Mouse (Mus musculus) heart, embryonic 13.5 days (tissue): Measurements from ENCODE around the gene Per3. TPM values are rescaled to one million over a fixed set of nuclear protein-coding genes. Genes with fewer than 3 reads are reported as not detected.

Experiments
- ATAC-seq: fragments of 200-750 bp; cut with Nextera tagmentation; 2 replicates; pipeline ENCODE4 v1.8.0; 2017; ENCODE audit warnings: moderate TSS enrichment; ENCODE audit not compliant: insufficient number of reproducible peaks, low FRiP score, low TSS enrichment; ENCODE audit errors: extremely low read depth
- H3K27ac ChIP-seq: fragments of 300-500 bp; sonication (generic); replicated peaks from 2 replicates; pipeline ENCODE4 v1.5.1; 2015; ENCODE audit warnings: moderate library complexity, mild to moderate bottlenecking, inconsistent platforms
- H3K27me3 ChIP-seq: fragments of 300-500 bp; sonication (generic); replicated peaks from 2 replicates; pipeline ENCODE4 v1.6.1; 2015; ENCODE audit warnings: mild to moderate bottlenecking, inconsistent platforms
- H3K36me3 ChIP-seq: fragments of 300-500 bp; sonication (generic); 2 replicates; pipeline ENCODE4 v1.6.1; 2015; ENCODE audit warnings: mild to moderate bottlenecking, inconsistent platforms
- H3K4me1 ChIP-seq: fragments of 300-500 bp; sonication (generic); 2 replicates; pipeline ENCODE4 v1.6.1; 2015; ENCODE audit warnings: inconsistent platforms
- H3K4me2 ChIP-seq: fragments of 300-500 bp; sonication (generic); 2 replicates; pipeline ENCODE4 v1.6.1; 2015; ENCODE audit warnings: inconsistent platforms, mild to moderate bottlenecking, moderate library complexity
- H3K4me3 ChIP-seq: fragments of 300-500 bp; sonication (generic); 2 replicates; pipeline ENCODE4 v1.5.1; 2015; ENCODE audit warnings: moderate library complexity, mild to moderate bottlenecking, inconsistent platforms
- H3K9ac ChIP-seq: fragments of 300-500 bp; sonication (generic); 2 replicates; pipeline ENCODE4 v1.6.1; 2015; ENCODE audit warnings: inconsistent platforms, mild to moderate bottlenecking, moderate library complexity
- H3K9me3 ChIP-seq: fragments of 300-500 bp; sonication (generic); 2 replicates; pipeline ENCODE4 v1.6.1; 2016; ENCODE audit warnings: inconsistent platforms
- WGBS: fragments of 180-500 bp; shearing (Covaris S2); methylation state at CpG from one replicate; pipeline ENCODE4 v1.1.7; 2015; ENCODE audit warnings: mixed read lengths; 5-methylcytosine and 5-hydroxymethylcytosine counted together
- polyA plus RNA-seq: library from polyadenylated mRNA; unstranded; fragments of >200 nt; fragmentation: Nextera tagmentation; extraction: Ambion mirVana; gene quantifications from 2 replicates; pipeline ENCODE4 v1.2.1, GENCODE M21; 2015

Gene Per3
- polyA plus RNA-seq, result 7.6 and 8.3 TPM in 2 replicates

DNA sequence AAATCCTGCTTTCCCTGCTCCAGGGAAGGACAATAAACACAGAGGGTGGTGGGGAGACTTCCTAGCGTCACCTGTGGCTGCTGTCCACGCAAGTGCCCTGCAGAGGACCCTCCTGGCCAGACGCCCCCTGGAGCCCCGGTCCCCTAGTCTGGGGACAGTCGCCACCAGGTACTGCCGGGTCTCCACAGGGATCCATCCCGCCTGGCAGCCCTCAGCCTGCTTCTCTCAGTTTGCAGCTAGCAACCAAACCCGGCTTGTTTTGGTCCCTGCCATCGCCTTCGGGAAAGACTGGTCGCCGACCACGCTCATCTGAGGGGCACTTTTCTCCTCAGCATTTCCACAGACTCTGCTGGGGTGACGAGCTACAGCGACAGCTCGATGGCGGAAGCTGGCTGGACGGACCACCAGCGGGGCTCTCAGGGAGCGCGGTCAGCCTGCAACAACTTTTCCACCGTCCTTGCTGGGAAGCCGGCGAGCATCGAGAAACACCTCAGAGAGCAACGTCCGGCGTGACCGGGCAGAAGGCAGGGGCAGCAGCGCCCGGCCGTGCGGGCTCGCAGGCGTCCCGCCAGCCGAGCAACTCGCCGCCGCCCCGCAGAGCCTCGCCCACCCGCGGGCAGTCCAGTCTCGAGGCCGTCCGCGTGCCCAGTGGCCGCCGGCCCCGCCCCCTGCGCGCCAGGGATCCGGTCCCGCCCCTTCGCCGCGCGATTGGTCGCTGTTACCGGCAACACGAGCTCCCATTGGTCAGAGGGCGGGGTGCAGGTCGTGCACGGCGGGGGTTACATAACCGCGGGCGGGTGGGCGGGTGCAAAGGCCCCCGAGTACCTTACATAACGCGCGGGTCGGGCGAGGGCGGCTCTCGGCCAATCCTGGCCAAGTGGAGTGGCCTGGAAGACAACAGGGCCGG lies at the start of gene Per3:
Gene Per3 (minus strand): TSS at position 629 of the 907 bp plus-strand sequence.
- Histone ChIP-seq H3K9ac (peak within 1 kb of the TSS; percentile 89), H3K4me1 (peaks cover 23% of the 10 kb centered on the region), H3K4me3 (peak within 1 kb of the TSS; percentile 71), H3K27me3 (no peaks in the 10 kb centered on the region), H3K36me3 (peaks cover 36% of the 10 kb centered on the region), H3K9me3 (no peaks in the 10 kb centered on the region), H3K4me2 (peak within 1 kb of the TSS; percentile 99), H3K27ac (peak within 1 kb of the TSS; percentile 75)
- ATAC-seq, result peak; percentile 99
- WGBS, result under 1% methylated on average over 68 of the region's 79 CpGs

DNA sequence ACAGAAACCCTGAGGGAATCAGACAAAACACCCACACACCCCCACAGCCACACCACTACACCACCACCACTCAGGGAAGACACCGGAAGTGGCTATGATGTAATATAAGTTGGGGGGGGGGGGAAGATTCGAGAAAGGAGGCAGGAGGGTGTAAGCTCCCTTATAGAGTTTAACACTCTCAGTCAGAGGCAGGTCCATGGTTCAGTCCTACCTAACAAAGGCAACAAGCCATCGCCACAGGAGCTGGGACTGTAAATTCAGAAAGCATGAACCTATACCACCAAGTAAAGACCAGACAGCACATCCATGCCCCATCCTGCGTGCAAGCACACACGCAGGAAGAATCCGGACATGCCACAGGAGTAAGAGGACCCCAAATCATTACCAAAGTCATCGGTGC lies 44.8 kb upstream of the Per3 start, which contains the start of gene Gm13090:
Gene Gm13090 (plus strand): TSS at position 301 of the 400 bp plus-strand sequence.
- no peak for ATAC-seq
- H3K27me3 ChIP-seq, result no peaks in the 10 kb centered on the region
- H3K9ac ChIP-seq, result peak within 1 kb of the TSS; percentile 41
- H3K4me2 ChIP-seq, result peak within 1 kb of the TSS; percentile 18
- H3K36me3 ChIP-seq, result peaks cover 44% of the 10 kb centered on the region
- peaks cover 67% of the 10 kb centered on the region for H3K4me1 ChIP-seq
- H3K4me3 ChIP-seq, result no peak within 1 kb of the TSS
- peak within 1 kb of the TSS; percentile 54 for H3K27ac ChIP-seq
- H3K9me3 ChIP-seq, result no peaks in the 10 kb centered on the region
- WGBS, result 74% methylated on average over 7 of the region's 7 CpGs

DNA sequence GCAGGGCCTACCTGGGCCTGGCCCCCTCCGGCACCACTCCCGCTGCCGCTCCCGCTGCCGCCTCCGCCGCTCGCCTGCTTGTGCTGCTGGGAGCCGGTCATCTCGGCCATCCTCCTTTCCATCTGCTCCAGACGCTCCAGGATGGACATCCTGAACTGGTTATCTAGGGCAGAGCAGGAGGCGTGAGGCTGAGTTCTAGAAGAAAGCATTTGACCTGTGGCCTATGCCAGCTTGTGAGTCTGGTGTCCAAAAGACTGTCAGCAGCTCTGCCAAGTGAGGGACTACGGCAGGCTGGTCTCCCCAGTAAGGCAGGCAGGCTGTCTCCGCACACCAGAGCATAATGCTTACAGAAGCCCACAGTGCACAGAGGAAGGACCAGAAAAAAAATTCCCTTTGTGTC lies 44.4 kb upstream of the Per3 start:
- ATAC-seq, result no peak
- H3K36me3 ChIP-seq, result peaks cover 42% of the 10 kb centered on the region
- peaks cover 67% of the 10 kb centered on the region for H3K4me1 ChIP-seq
- 78% methylated on average over 14 of the region's 14 CpGs for WGBS
- no peak overlapping the region for H3K4me2 ChIP-seq
- peak overlapping the region; percentile 54 for H3K27ac ChIP-seq
- no peaks in the 10 kb centered on the region for H3K9me3 ChIP-seq
- H3K27me3 ChIP-seq, result no peaks in the 10 kb centered on the region
- peak overlapping the region; percentile 2; the same call in 1 of the 2 replicates for H3K9ac ChIP-seq
- H3K4me3 ChIP-seq, result no peak overlapping the region

DNA sequence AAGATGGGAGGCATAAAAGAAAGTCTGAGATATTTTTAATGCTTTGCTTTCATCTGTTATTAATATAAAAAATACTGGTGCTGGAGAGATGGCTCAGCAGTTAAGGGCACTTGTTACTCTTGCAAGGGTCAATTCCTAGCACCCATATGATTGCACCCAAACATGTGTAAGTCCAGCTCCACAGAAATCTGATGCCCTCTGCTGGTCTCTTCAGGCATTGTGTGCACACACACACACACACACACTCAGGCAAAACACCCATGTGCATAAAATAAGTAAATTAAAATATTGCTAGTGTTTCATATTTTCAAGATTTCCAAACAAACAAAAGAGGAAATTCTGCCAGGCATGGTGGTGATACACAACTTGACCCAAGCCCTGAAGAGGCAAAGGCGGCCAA lies 42.9 kb upstream of the Per3 start:
- Histone ChIP-seq H3K27ac (no peak overlapping the region), H3K4me1 (peaks cover 74% of the 10 kb centered on the region), H3K4me3 (no peak overlapping the region), H3K4me2 (no peak overlapping the region), H3K36me3 (peaks cover 51% of the 10 kb centered on the region), H3K9ac (no peak overlapping the region), H3K9me3 (no peaks in the 10 kb centered on the region), H3K27me3 (no peaks in the 10 kb centered on the region)
- no peak for ATAC-seq
- WGBS, result 94% methylated on average over 1 of the region's 1 CpGs

DNA sequence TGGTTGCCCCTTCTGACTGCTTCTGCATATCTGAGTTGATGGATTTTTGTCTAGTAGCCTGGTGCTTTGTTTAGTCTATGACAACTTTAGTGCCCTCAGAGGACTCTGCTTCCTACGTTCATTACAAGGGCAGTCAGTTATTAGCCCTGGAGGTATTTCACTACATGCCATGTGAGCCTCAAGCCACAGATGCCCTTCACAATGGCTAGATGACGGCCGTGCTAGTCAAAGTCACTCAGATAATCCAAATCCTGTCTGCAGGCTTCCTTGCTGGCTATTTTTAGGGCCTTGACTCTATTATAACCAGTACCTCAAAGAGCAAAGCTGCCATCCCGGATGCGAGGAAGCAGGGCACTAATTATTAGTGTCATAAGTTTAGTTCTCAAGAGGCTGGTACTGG lies 38.6 kb upstream of the Per3 start:
- 0 out of 2 replicates have a peak overlapping the region, but pooled peaks have one; percentile 35 for H3K9ac ChIP-seq
- peaks cover 41% of the 10 kb centered on the region for H3K4me1 ChIP-seq
- 0 out of 2 replicates have a peak, but pooled peaks cover 2% of the 10 kb centered on the region for H3K27me3 ChIP-seq
- no peak overlapping the region for H3K4me3 ChIP-seq
- H3K9me3 ChIP-seq, result no peaks in the 10 kb centered on the region
- peak overlapping the region; percentile 7; the same call in 1 of the 2 replicates for H3K4me2 ChIP-seq
- peak; percentile 20; the same call in 1 of the 2 replicates for ATAC-seq
- peaks cover 84% of the 10 kb centered on the region for H3K36me3 ChIP-seq
- H3K27ac ChIP-seq, result peak overlapping the region; percentile 90
- 42% methylated on average over 5 of the region's 5 CpGs for WGBS

DNA sequence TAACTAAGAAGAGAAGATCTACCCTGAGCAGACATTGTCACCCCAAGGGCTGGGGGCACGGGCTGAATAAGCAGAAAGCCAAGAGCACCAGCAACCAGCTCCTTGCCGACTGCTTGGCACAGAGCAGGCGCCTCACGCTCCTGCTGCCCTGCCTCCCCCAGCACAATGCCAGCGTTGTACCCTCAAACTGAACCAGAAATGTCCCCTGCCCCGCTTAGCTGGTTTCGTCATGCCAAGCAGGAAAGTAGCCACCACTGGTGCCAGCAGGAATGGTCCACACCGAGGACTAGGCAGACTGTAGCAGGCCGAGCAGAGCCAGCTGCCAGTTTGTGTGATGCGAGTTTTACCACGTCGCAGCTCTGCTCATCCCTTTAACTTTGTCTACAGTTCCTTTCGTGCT lies 37.5 kb upstream of the Per3 start:
- H3K36me3 ChIP-seq, result peaks cover 84% of the 10 kb centered on the region
- H3K9ac ChIP-seq, result peak overlapping the region; percentile 8; the same call in 1 of the 2 replicates
- H3K4me2 ChIP-seq, result no peak overlapping the region
- no peaks in the 10 kb centered on the region for H3K9me3 ChIP-seq
- H3K4me1 ChIP-seq, result peaks cover 40% of the 10 kb centered on the region
- WGBS, result 83% methylated on average over 13 of the region's 13 CpGs
- H3K4me3 ChIP-seq, result no peak overlapping the region
- 0 out of 2 replicates have a peak, but pooled peaks cover 2% of the 10 kb centered on the region for H3K27me3 ChIP-seq
- no peak for ATAC-seq
- H3K27ac ChIP-seq, result peak overlapping the region; percentile 90

DNA sequence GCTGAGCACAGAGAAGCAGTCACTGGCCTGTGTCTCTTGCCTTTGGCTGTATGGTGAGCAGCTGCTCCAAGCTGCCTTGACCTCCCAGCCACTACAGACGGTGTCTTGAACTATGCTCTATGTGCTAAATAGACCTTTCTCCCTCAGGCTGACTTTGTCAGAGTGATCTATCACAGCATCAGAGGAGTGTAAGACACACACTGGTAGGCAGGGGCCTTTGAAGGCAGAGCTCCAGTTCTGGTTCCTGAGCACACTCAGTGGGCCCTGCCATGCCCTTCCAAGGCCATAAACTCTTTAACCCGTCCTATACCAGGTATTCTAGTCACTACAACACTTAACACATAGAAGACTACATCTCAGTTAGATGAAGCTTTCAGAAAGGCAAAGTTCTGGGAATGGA lies 36.9 kb upstream of the Per3 start:
- Histone ChIP-seq H3K27me3 (0 out of 2 replicates have a peak, but pooled peaks cover 2% of the 10 kb centered on the region), H3K4me2 (no peak overlapping the region), H3K9me3 (no peaks in the 10 kb centered on the region), H3K4me3 (no peak overlapping the region), H3K27ac (no peak overlapping the region), H3K4me1 (peaks cover 35% of the 10 kb centered on the region), H3K9ac (no peak overlapping the region), H3K36me3 (peaks cover 86% of the 10 kb centered on the region)
- ATAC-seq, result no peak
- WGBS, result 80% methylated on average over 2 of the region's 2 CpGs

DNA sequence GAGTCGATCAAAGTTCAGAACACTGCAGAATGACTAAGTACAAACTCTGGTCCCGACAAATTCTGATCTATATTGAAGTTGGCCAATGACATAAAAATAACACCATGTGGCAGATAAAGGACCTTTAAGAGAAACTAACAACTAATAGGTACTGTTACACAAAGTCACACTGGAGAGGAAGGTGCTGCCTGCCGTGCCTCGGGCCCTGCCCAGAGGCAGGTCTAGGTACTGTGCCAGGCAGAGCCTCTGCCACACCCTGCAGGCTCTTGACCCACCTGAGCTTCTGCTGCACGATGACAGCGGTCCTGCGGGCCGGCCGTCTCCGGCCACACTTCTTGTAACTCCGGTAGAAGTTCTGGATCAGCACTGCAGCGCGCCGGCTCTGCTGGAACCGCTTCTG lies 30.4 kb upstream of the Per3 start:
- H3K4me3 ChIP-seq, result no peak overlapping the region
- WGBS, result 85% methylated on average over 15 of the region's 15 CpGs
- no peak overlapping the region for H3K9ac ChIP-seq
- no peaks in the 10 kb centered on the region for H3K9me3 ChIP-seq
- peaks cover 97% of the 10 kb centered on the region for H3K36me3 ChIP-seq
- H3K27me3 ChIP-seq, result no peaks in the 10 kb centered on the region
- no peak overlapping the region for H3K27ac ChIP-seq
- no peak for ATAC-seq
- H3K4me1 ChIP-seq, result peaks cover 12% of the 10 kb centered on the region; the same call in 1 of the 2 replicates
- H3K4me2 ChIP-seq, result no peak overlapping the region

DNA sequence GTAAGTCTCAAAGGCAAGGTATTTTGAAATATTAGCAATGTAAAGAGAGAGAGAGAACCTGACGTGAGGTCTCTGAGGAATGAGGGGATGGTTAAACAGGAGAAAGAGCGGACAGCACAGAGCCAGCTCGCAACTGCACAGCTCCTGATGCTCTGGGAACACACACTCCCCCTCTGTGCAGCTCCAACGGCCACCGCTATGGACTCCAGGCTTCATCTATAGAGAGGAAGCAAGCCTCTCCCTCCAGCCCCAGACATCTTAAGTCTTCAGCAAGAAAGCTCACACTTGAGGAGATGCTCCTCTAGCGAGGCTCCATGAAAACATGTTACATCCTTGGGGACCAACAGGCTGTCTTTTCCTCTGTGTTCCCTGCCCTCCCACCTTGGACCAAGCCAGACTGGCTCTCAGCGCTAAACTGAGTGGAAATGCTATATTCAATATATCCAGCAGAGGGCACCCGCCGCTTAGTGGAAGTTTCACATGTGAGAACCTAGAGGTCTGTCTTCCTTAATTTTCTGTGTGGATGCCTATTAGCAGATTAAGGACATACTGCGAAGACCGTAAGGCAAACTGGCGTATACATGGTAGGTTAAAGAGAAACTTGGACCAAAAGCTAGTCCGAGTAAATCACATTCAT lies 28.8 kb upstream of the Per3 start:
- WGBS, result 48% methylated on average over 13 of the region's 13 CpGs
- H3K4me1 ChIP-seq, result peaks cover 12% of the 10 kb centered on the region; the same call in 1 of the 2 replicates
- peaks cover 94% of the 10 kb centered on the region for H3K36me3 ChIP-seq
- no peaks in the 10 kb centered on the region for H3K9me3 ChIP-seq
- no peak overlapping the region for H3K4me2 ChIP-seq
- no peak overlapping the region for H3K27ac ChIP-seq
- H3K27me3 ChIP-seq, result no peaks in the 10 kb centered on the region
- ATAC-seq, result no peak; the same call in 1 of the 2 replicates
- H3K9ac ChIP-seq, result no peak overlapping the region
- H3K4me3 ChIP-seq, result no peak overlapping the region

DNA sequence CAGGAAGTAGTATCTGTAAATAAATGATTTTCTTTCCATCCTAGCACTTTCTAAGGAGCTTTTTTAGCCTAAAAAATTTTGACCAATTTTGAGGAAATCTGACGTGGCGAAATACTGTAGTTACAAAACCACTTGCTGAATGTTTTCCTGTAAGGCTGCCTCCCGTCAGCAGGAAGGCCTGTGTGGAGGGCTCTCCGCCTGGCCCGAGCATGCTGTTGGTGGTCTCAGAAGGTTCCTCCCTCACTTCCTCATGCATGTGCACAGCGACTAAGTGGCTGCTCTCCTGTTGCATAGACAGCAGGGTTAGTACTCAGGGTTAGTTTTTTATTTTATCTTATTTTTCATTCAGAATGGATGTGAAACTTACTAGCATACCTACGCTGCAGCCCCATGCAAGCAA lies 26.5 kb upstream of the Per3 start:
- Histone ChIP-seq H3K27me3 (no peaks in the 10 kb centered on the region), H3K4me1 (peaks cover 12% of the 10 kb centered on the region; the same call in 1 of the 2 replicates), H3K36me3 (peaks cover 85% of the 10 kb centered on the region), H3K27ac (no peak overlapping the region), H3K4me3 (no peak overlapping the region), H3K9ac (no peak overlapping the region), H3K9me3 (no peaks in the 10 kb centered on the region), H3K4me2 (no peak overlapping the region)
- 74% methylated on average over 7 of the region's 7 CpGs for WGBS
- no peak for ATAC-seq

DNA sequence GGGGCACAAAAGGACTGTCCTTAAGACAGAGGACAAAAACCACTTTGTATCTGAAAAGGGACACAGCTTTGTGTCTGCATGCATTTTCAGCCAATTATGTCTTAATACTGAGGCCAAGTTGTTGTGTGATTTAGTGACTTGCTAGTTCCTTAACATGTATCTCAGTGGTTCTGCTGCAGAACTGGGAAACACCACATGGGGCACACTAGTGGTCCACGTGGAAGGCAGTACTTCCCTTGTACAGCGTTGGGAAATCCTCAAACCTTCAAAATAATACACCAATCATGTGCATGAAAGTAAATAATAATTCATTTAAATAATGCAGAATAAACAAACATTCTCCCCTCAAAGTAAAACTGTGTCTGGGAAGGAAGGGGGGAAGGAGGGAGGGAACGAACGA lies 24.3 kb upstream of the Per3 start:
- H3K4me2 ChIP-seq, result no peak overlapping the region
- no peak for ATAC-seq
- WGBS, result 56% methylated on average over 4 of the region's 4 CpGs
- H3K27me3 ChIP-seq, result no peaks in the 10 kb centered on the region
- H3K4me1 ChIP-seq, result 0 out of 2 replicates have a peak, but pooled peaks cover 2% of the 10 kb centered on the region
- H3K4me3 ChIP-seq, result no peak overlapping the region
- H3K9ac ChIP-seq, result no peak overlapping the region
- no peaks in the 10 kb centered on the region for H3K9me3 ChIP-seq
- H3K27ac ChIP-seq, result no peak overlapping the region
- H3K36me3 ChIP-seq, result peaks cover 65% of the 10 kb centered on the region
